Comparison of ENCODE assay signal across 26 mouse cellular contexts in the genomic region with DNA sequence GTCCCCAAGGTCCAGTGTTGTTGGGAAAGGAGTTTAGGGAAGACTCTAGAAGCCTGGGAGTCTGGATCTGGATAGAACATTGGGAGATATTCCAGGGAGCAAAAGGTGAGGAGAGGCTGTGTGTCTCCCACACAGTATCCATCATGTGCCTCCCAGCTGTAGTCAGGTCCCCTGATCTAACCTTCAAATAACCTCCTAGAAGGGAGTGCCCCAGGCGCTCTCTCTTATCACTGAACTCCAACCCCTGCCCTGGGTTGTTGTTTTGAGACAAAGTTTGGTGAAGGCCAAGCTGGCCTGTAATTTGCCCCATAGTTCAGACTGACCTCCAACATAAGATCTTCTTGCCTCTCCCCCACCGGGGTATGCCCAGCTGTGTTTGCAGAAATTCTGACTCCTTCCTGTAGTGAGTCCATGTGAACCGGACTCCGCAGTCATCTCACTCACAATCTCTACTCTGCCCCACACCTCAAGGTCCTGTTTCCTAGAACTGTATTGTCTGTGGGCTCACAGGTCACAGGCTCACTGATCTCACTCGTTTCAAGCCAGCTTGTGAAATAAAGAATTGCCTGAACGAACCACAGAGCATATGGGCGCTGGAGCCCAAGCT. TPM values are rescaled to one million over a fixed set of nuclear protein-coding genes. Genes with fewer than 3 reads are reported as not detected.
A peak's percentile ranks its signal among the peaks of the same experiment; 100 is the strongest.
DNase-seq lines count a peak whose midpoint lies in the region; ATAC-seq and TF ChIP-seq lines count a peak whose summit lies in the region.
"Had no signal": no experiment of that assay in that cellular context is flagged by ENCODE, and none has a peak within 500 bp of the region (broad histone marks: within the 10 kb centered on the region; RNA-seq: fewer than 3 reads in every experiment).

No protein-coding gene starts in this region.

- no peak overlapping the region for H3K4me3 ChIP-seq in heart, embryonic 11.5 days (ENCODE audit: low read depth, low read length)
- H3K4me3 ChIP-seq in heart, adult 2 months: no peak overlapping the region
- no peak overlapping the region for H3K4me3 ChIP-seq in intestine, embryonic 15.5 days (replicated peaks)
- H3K4me3 ChIP-seq: embryonic facial prominence, embryonic 15.5 days; forebrain, embryonic 15.5 days; hindbrain, embryonic 13.5 days; limb, embryonic 13.5 days had no signal

- no peaks in the 10 kb centered on the region for H3K27me3 ChIP-seq in heart, embryonic 11.5 days (ENCODE audit: control insufficient read depth, insufficient read depth, low read length)
- H3K27me3 ChIP-seq in heart, adult 2 months (ENCODE audit: control insufficient read depth, insufficient read depth, low read length): no peaks in the 10 kb centered on the region
- H3K27me3 ChIP-seq in intestine, embryonic 15.5 days (replicated peaks): no peaks in the 10 kb centered on the region
- H3K27me3 ChIP-seq: embryonic facial prominence, embryonic 15.5 days; forebrain, embryonic 15.5 days; hindbrain, embryonic 13.5 days; limb, embryonic 13.5 days had no signal

- no peaks in the 10 kb centered on the region for H3K4me1 ChIP-seq in heart, embryonic 11.5 days (ENCODE audit: control insufficient read depth, insufficient read depth, low read length)
- H3K4me1 ChIP-seq in heart, adult 2 months (ENCODE audit: control insufficient read depth, insufficient read depth, low read length): no peaks in the 10 kb centered on the region
- H3K4me1 ChIP-seq in intestine, embryonic 15.5 days (replicated peaks): no peaks in the 10 kb centered on the region
- H3K4me1 ChIP-seq: embryonic facial prominence, embryonic 15.5 days; limb, embryonic 13.5 days had no signal

- no peak for TF ChIP-seq EP300 in heart, adult 2 months (IDR thresholded peaks at IDR 0.05; ENCODE audit: insufficient read depth, low read depth, low read length)

- H3K9ac ChIP-seq in heart, embryonic 11.5 days (ENCODE audit: low read depth, low read length): no peak overlapping the region
- no peak overlapping the region for H3K9ac ChIP-seq in heart, adult 2 months (ENCODE audit: low read depth, low read length)
- H3K9ac ChIP-seq in intestine, embryonic 15.5 days: no peak overlapping the region
- H3K9ac ChIP-seq: embryonic facial prominence, embryonic 15.5 days; forebrain, embryonic 15.5 days; hindbrain, embryonic 13.5 days; limb, embryonic 13.5 days had no signal

- 59% methylated on average over 7 of the region's 7 CpGs for WGBS in heart, embryonic 11.5 days (ENCODE audit: insufficient replicate concordance)
- 62% methylated on average over 7 of the region's 7 CpGs for WGBS in heart, adult 2 months
- WGBS in intestine, embryonic 15.5 days: 60% methylated on average over 7 of the region's 7 CpGs

- no peak overlapping the region for H3K27ac ChIP-seq in heart, embryonic 11.5 days (ENCODE audit: low read depth, low read length)
- no peak overlapping the region for H3K27ac ChIP-seq in heart, adult 2 months
- H3K27ac ChIP-seq in intestine, embryonic 15.5 days: no peak overlapping the region
- H3K27ac ChIP-seq: embryonic facial prominence, embryonic 15.5 days; forebrain, embryonic 15.5 days; hindbrain, embryonic 13.5 days; limb, embryonic 13.5 days; macrophage had no signal

- H3K36me3 ChIP-seq in heart, embryonic 11.5 days (ENCODE audit: control insufficient read depth, insufficient read depth, low read length): no peaks in the 10 kb centered on the region
- no peaks in the 10 kb centered on the region for H3K36me3 ChIP-seq in heart, adult 2 months (ENCODE audit: control insufficient read depth, insufficient read depth, low read length)
- no peaks in the 10 kb centered on the region for H3K36me3 ChIP-seq in intestine, embryonic 15.5 days
- H3K36me3 ChIP-seq: embryonic facial prominence, embryonic 15.5 days; forebrain, embryonic 15.5 days; hindbrain, embryonic 13.5 days; limb, embryonic 13.5 days had no signal

- no peaks in the 10 kb centered on the region for H3K9me3 ChIP-seq in heart, embryonic 11.5 days (replicated peaks; ENCODE audit: control insufficient read depth, low read length)
- no peaks in the 10 kb centered on the region for H3K9me3 ChIP-seq in intestine, embryonic 15.5 days
- H3K9me3 ChIP-seq: embryonic facial prominence, embryonic 15.5 days; forebrain, embryonic 15.5 days; hindbrain, embryonic 13.5 days; limb, embryonic 13.5 days had no signal

- DNase-seq in heart, adult 2 months: no peak
- DNase-seq in ovary, adult 18-20 months (ENCODE audit: low spot score): peak; percentile 69
- no peak for DNase-seq in ovary, postnatal 10 days (ENCODE audit: low spot score)
- DNase-seq in natural killer cell, adult 2 months (ENCODE audit: low spot score in 2 of 2): peak; percentile 57 to 74
- DNase-seq in kidney, adult 11 months: no peak
- no peak for DNase-seq in left cerebral cortex, postnatal 10 days (ENCODE audit: extremely low spot score in 1 of 2, low spot score in 2 of 2)
- DNase-seq: adrenal gland, postnatal 25 days; cerebellum, adult 9-10 months; gastrocnemius, postnatal 14 days; heart, postnatal 10 days; kidney, postnatal 4 days; right cerebral cortex, adult 18-20 months; thymus, postnatal 25 days had no signal

- no peak for TF ChIP-seq POLR2A in heart, adult 2 months (IDR thresholded peaks at IDR 0.05; ENCODE audit: insufficient read depth, low read depth, low read length)

- no peaks in the 10 kb centered on the region for H3K79me2 ChIP-seq in heart, adult 2 months (replicated peaks; ENCODE audit: control insufficient read depth, insufficient read depth, low read length)

- 0 out of 2 replicates have a peak, but pooled peaks have one; percentile 35 for ATAC-seq in heart, embryonic 11.5 days (replicated peaks; ENCODE audit: insufficient number of reproducible peaks, low FRiP score, low TSS enrichment)
- peak; percentile 53 for ATAC-seq in intestine, embryonic 15.5 days
- ATAC-seq: CD4-positive, CD25-positive, alpha-beta regulatory T cell, adult 4 months; forebrain, embryonic 15.5 days; inflammation-experienced regulatory T-cells, adult 6 months; lung, postnatal 0 days had no signal

- no peak for TF ChIP-seq CTCF in heart, adult 2 months (IDR thresholded peaks at IDR 0.05)

- intact Hi-C loops in heart, adult 2 months (cut with DNase I): no loop called here
- intact Hi-C loops in left cerebral cortex, postnatal 10 days (cut with DNase I): no loop called here

- no peak overlapping the region for H3K4me2 ChIP-seq in heart, embryonic 11.5 days
- no peak overlapping the region for H3K4me2 ChIP-seq in intestine, embryonic 15.5 days (replicated peaks)
- H3K4me2 ChIP-seq: embryonic facial prominence, embryonic 15.5 days; forebrain, embryonic 15.5 days; hindbrain, embryonic 13.5 days; limb, embryonic 13.5 days; midbrain, embryonic 11.5 days had no signal

RNA-seq across cellular contexts. Expression of gene Txk, which starts 3.8 kb away (rescaled TPM):
- 0.04 TPM in 1 of 2 replicates, not detected in the other for polyA plus RNA-seq in heart, embryonic 11.5 days (2014; fragmentation: Nextera tagmentation; extraction: Ambion mirVana)
- total RNA-seq in heart, adult 2 months (2021): under 1 TPM; 0.10 to 0.30 TPM
- polyA plus RNA-seq in heart, adult 2 months (2012; rRNA removed): 0.12 and 0.18 TPM in 2 replicates
- polyA plus RNA-seq in intestine, embryonic 15.5 days (2015; fragmentation: Nextera tagmentation; extraction: Ambion mirVana): 0.39 and 0.57 TPM in 2 replicates
- under 1 TPM; 0.49 to 0.56 TPM for total RNA-seq in left cerebral cortex, postnatal 10 days (2021)
- total RNA-seq: adrenal gland, postnatal 25 days had no signal
- polyA plus RNA-seq: forebrain, embryonic 15.5 days; kidney, embryonic 14.5 days; midbrain, embryonic 11.5 days; neural tube, embryonic 11.5 days had no signal

Comparison
In these comparisons a context has a peak if more than half of its experiments do, and no peak if none do; other contexts are left out.
1. DNase-seq: peak in ovary, adult 18-20 months (single experiment) and natural killer cell, adult 2 months (2 of 2); none in heart, adult 2 months (0 of 2), ovary, postnatal 10 days (single experiment), kidney, adult 11 months (single experiment) and left cerebral cortex, postnatal 10 days (0 of 2).